Mouse (Mus musculus): ENCODE results near the gene Melk.

DNA sequence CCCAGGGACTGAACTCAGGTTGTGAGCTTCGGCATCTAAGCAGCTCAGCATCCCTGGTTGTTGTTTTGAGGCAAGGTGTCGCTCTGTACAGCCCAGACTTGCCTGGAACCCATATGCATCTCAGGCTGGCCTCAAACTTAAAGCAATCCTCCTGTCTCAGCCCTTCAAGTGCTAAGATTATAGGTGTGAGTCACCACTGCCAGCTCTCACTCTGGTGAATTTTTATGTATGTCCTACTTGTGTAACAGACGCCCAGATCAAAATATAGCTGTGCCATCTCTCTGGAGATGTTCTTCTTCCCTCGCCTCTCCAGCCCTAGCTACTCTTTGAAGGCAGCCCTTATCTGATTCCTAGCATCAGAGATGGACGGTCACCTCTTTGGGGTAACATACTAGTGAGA lies 49.2 kb upstream of the Melk start:
- TF ChIP-seq CTCF (IDR thresholded peaks at IDR 0.05; ENCODE audit: low read depth, low read length) (no peak), POLR2A (IDR thresholded peaks at IDR 0.05; ENCODE audit: insufficient read depth, low read length) (no peak), EP300 (IDR thresholded peaks at IDR 0.05; ENCODE audit: insufficient read depth, low read depth, low read length) (no peak)
